Mouse (Mus musculus) heart, postnatal 0 days (tissue): ENCODE data around the gene Senp2.

Source experiments
- CTCF ChIP-seq: IDR thresholded peaks from 2 replicates; pipeline ENCODE4 v1.5.1; 2016; ENCODE audit warnings: antibody characterized with exemption, control low read depth, low read depth
- EP300 ChIP-seq: IDR thresholded peaks from 2 replicates; pipeline ENCODE4 v1.6.1; 2016; ENCODE audit warnings: antibody characterized with exemption, low read depth

GRCm38 (mm10) chr16:22060416-22060815 is 51.1 kb downstream of the Senp2 start:
- no peak for TF ChIP-seq CTCF
- TF ChIP-seq EP300 = no peak
